Mouse (Mus musculus) midbrain, postnatal 0 days (tissue): ENCODE data around the gene Nt5e. TPM values are rescaled to one million over a fixed set of nuclear protein-coding genes. Genes with fewer than 3 reads are reported as not detected.

Experiments used
- ATAC-seq: fragments of 200-750 bp; cut with Nextera tagmentation; 2 replicates; pipeline ENCODE4 v1.8.0; 2017; ENCODE audit warnings: moderate number of reproducible peaks, mild to moderate bottlenecking, moderate TSS enrichment, moderate library complexity; ENCODE audit not compliant: low FRiP score
- DNase-seq: peaks from one replicate; pipeline ENCODE4 v3.0.0-alpha.2; 2015; ENCODE audit warnings: low spot score
- H3K27ac ChIP-seq: fragments of 300-500 bp; sonication (generic); 2 replicates; pipeline ENCODE4 v1.5.1; 2014; ENCODE audit warnings: low read depth, mild to moderate bottlenecking, low read length, mixed read lengths
- H3K27me3 ChIP-seq: fragments of 300-500 bp; sonication (generic); 2 replicates; pipeline ENCODE4 v1.6.1; 2014; ENCODE audit warnings: low read length, control low read depth, mixed read lengths; ENCODE audit not compliant: insufficient read depth
- H3K36me3 ChIP-seq: fragments of 300-500 bp; sonication (generic); 2 replicates; pipeline ENCODE4 v1.6.1; 2014; ENCODE audit warnings: low read length, control low read depth, mixed read lengths; ENCODE audit not compliant: insufficient read depth
- H3K4me1 ChIP-seq: fragments of 300-500 bp; sonication (generic); 2 replicates; pipeline ENCODE4 v1.6.1; 2014; ENCODE audit warnings: mild to moderate bottlenecking, control low read depth, antibody characterized with exemption, low read length, mixed read lengths; ENCODE audit not compliant: insufficient read depth
- H3K4me2 ChIP-seq: fragments of 300-500 bp; sonication (generic); 2 replicates; pipeline ENCODE4 v1.6.1; 2014; ENCODE audit warnings: low read depth, mild to moderate bottlenecking, low read length, mixed read lengths; ENCODE audit not compliant: poor library complexity, severe bottlenecking
- H3K4me3 ChIP-seq: fragments of 300-500 bp; sonication (generic); 2 replicates; pipeline ENCODE4 v1.5.1; 2014; ENCODE audit warnings: low read depth, mild to moderate bottlenecking, low read length, moderate library complexity
- H3K9ac ChIP-seq: fragments of 300-500 bp; sonication (generic); replicated peaks from 2 replicates; pipeline ENCODE4 v1.6.1; 2014; ENCODE audit warnings: mild to moderate bottlenecking, low read length, moderate library complexity, mixed read lengths; ENCODE audit not compliant: poor library complexity, severe bottlenecking
- H3K9me3 ChIP-seq: fragments of 300-500 bp; sonication (generic); 2 replicates; pipeline ENCODE4 v1.6.1; 2016; ENCODE audit warnings: low read length, control low read depth
- CTCF ChIP-seq: IDR thresholded peaks from 2 replicates; pipeline ENCODE4 v1.5.1; 2016; ENCODE audit warnings: antibody characterized with exemption, mild to moderate bottlenecking
- WGBS: fragments of 180-500 bp; shearing (Covaris S2); extraction: QIAGEN DNeasy Blood & Tissue Kit; methylation state at CpG from one replicate; pipeline ENCODE4 v1.1.7; 2014; 5-methylcytosine and 5-hydroxymethylcytosine counted together
- polyA plus RNA-seq: library from polyadenylated mRNA; unstranded; fragments of >200 nt; fragmentation: Nextera tagmentation; extraction: Ambion mirVana; gene quantifications from 2 replicates; pipeline ENCODE4 v1.2.1, GENCODE M21; 2015
- total RNA-seq: library from RNA; depleted of rRNA; stranded (reverse); fragments of >200 nt; gene quantifications from 2 replicates; pipeline ENCODE4 v1.2.3, GENCODE M21; 2014

The Nt5e gene
- total and polyA plus RNA-seq, 2 experiments from 2014 or later = 2.2 to 5.3 TPM

DNA sequence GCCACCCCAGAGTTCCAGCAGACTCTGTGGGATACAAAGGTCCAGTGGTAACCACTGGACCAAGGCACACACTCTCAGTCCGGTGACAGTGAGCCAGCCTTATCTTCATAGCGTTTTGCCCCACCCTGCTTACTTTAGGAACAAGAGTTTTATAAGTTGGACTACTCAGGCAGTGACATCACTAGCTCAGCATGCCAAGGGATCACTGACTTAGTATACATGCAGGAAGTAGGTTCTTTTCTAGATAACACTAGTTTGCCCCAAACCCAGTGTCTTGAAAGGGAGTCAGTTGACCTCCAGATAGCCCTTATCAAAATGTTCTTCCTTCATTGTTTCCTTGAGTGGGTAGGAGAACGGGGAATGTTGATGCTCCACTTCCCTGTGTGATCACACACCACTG lies 2.4 kb upstream of the Nt5e start:
- WGBS = 93% methylated on average over 3 of the region's 3 CpGs

DNA sequence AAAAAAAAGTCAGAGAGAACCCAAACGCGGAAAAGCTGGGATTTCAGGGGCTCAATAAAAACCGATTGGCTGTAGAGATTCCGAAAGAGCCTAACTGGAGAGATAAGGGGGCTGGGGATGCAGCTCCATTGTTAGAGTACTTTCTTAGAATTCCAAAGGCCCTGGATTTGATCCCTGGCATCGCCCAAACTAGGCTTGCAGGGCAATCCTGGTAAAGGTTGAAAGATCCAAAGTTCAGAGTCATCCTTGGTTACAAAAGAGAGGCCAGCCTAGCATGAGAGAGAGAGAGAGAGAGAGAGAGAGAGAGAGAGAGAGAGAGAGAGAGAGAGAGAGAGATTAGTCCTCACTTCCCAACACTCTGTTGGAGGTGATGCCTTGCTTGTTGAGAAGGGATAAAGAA lies 1.7 kb downstream of the Nt5e start:
- 25% methylated on average over 5 of the region's 5 CpGs for WGBS
- H3K4me1 ChIP-seq = no peaks in the 10 kb centered on the region
- ATAC-seq = no peak

More for the DNA sequence above, 2.4 kb upstream of the Nt5e start:
- Histone ChIP-seq H3K27me3 (no peaks in the 10 kb centered on the region), H3K4me1 (no peaks in the 10 kb centered on the region), H3K36me3 (no peaks in the 10 kb centered on the region), H3K9me3 (no peaks in the 10 kb centered on the region), H3K4me3 (no peak overlapping the region), H3K4me2 (no peak overlapping the region), H3K27ac (no peak overlapping the region), H3K9ac (no peak overlapping the region)
- no peak for TF ChIP-seq CTCF
- DNase-seq = no peak
- ATAC-seq = no peak

DNA sequence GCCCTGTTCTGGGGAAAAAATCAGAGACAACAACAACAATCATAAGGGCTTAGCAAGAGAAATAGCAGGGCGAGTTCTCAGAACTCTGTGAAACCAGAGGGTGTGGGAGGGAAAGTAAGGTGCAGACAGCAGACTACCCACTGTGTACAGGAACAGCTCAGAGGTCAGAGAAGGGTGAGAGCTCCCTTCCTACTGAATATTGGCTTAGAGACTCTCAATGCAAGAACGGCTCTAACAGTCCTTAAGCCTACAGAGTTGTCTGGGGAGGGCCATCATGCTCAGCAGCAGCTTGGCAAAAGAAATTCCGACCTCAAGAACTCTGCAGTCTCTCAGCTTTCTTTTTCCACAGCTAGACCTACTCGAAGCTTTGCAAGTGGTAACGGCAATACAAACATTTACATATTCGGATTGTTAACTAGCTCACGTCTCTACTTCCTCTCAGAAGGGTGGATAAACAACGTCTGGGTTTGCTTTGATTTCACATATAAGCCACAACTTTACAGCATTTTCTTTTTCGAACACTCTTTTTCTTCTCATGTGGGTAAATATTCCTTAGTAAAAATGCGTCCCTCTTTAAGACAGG lies 2.3 kb downstream of the Nt5e start:
- no peak overlapping the region for H3K9ac ChIP-seq
- H3K27ac ChIP-seq = no peak overlapping the region
- no peak overlapping the region for H3K4me3 ChIP-seq
- no peak overlapping the region for H3K4me2 ChIP-seq
- TF ChIP-seq CTCF = no peak
- H3K36me3 ChIP-seq = no peaks in the 10 kb centered on the region
- WGBS = 51% methylated on average over 10 of the region's 10 CpGs
- ATAC-seq = no peak
- H3K27me3 ChIP-seq = no peaks in the 10 kb centered on the region
- H3K9me3 ChIP-seq = no peaks in the 10 kb centered on the region
- DNase-seq = no peak
- H3K4me1 ChIP-seq = no peaks in the 10 kb centered on the region

More for the DNA sequence above, 1.7 kb downstream of the Nt5e start:
- TF ChIP-seq CTCF = no peak
- Histone ChIP-seq H3K27ac (no peak overlapping the region), H3K36me3 (no peaks in the 10 kb centered on the region), H3K4me2 (no peak overlapping the region), H3K9me3 (no peaks in the 10 kb centered on the region), H3K9ac (no peak overlapping the region), H3K4me3 (no peak overlapping the region), H3K27me3 (no peaks in the 10 kb centered on the region)
- no peak for DNase-seq

DNA sequence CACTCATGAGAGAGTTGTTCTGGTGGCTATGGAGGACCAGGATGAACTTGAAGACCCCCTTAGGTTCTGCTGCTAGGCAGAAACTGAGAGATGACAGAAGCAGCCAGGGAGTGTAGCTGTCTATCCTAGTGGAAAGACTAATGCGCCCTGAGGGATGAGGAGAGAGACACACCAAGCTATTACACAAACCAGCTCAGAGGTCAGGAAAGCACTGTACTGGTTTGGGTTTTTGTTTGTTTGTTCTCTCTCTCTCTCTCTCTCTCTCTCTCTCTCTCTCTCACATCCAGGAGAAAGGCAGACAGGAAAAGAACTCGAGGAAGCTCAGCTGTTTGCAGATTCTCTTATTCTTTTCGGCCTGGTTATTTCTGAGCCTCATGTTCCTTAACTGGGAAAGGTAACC lies 3.3 kb downstream of the Nt5e start:
- Histone ChIP-seq H3K4me1 (no peaks in the 10 kb centered on the region), H3K9me3 (no peaks in the 10 kb centered on the region), H3K4me3 (no peak overlapping the region), H3K36me3 (no peaks in the 10 kb centered on the region), H3K27ac (no peak overlapping the region), H3K9ac (no peak overlapping the region), H3K4me2 (no peak overlapping the region), H3K27me3 (no peaks in the 10 kb centered on the region)
- no peak for TF ChIP-seq CTCF
- ATAC-seq (no peak), DNase-seq (no peak)
- 78% methylated on average over 3 of the region's 3 CpGs for WGBS

DNA sequence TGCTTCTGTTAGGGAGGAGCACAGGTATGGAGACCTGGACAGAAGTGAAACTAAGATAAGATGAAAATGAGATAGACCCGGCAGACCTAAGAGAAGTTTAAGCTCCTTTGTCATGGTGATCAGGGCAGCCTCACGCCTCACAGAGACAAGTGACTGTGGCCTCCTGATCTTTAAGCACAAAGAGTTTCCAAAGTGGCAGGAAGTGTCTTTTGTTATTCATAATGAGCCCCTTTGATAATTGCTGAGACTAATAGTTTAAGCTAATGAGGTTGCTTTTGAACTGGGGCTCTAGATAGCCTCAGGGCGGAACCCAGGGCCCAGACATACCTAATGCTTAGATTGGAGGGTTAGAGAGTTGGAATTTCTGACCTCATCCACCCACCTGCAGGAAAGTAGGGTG lies 5.5 kb downstream of the Nt5e start:
- ATAC-seq (no peak), DNase-seq (no peak)
- TF ChIP-seq CTCF = no peak
- no peaks in the 10 kb centered on the region for H3K9me3 ChIP-seq
- H3K27me3 ChIP-seq = no peaks in the 10 kb centered on the region
- H3K4me2 ChIP-seq = no peak overlapping the region
- H3K27ac ChIP-seq = no peak overlapping the region
- H3K4me1 ChIP-seq = no peaks in the 10 kb centered on the region
- H3K4me3 ChIP-seq = no peak overlapping the region
- whole genome bisulfite sequencing = 16% methylated on average over 3 of the region's 3 CpGs
- H3K36me3 ChIP-seq = no peaks in the 10 kb centered on the region
- H3K9ac ChIP-seq = no peak overlapping the region

DNA sequence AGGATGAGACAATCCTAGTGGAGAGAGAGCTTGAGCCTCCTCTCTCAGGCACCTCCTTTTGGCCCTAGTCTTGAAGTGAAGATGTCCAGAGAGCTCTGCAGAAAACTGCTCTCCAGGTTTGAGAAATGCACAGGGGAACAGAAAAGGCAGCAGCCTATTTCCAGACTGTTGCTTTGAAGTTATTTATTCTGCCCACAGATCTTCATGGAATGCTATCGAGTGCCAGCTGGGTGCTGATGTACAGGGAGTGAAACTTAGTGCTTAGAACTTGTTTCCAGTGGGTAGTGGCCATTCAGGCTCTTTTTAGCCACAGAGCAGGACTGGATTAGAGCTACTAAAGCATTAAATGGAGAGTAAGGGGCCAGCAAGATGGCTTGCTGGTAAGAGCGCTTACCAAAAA lies 8.8 kb downstream of the Nt5e start:
- no peak overlapping the region for H3K27ac ChIP-seq
- no peak for ATAC-seq
- no peak for DNase-seq
- no peaks in the 10 kb centered on the region for H3K9me3 ChIP-seq
- no peak overlapping the region for H3K4me3 ChIP-seq
- H3K4me2 ChIP-seq = no peak overlapping the region
- no peaks in the 10 kb centered on the region for H3K4me1 ChIP-seq
- no peak overlapping the region for H3K9ac ChIP-seq
- H3K36me3 ChIP-seq = no peaks in the 10 kb centered on the region
- no peaks in the 10 kb centered on the region for H3K27me3 ChIP-seq
- TF ChIP-seq CTCF = no peak
- 81% methylated on average over 1 of the region's 2 CpGs for WGBS
